Mouse (Mus musculus) large intestine, adult 2 months (tissue): ENCODE measurements around the gene Fat1. TPM values are rescaled to one million over a fixed set of nuclear protein-coding genes. Genes with fewer than 3 reads are reported as not detected.
"Not testable (repeated sequence)": the region's sequence is repeated elsewhere in the genome, so short reads cannot be mapped to it uniquely, and the experiment has no call there.

ENCODE experiments used
- DNase-seq: peaks from one replicate; pipeline ENCODE4 v3.0.0-alpha.2; 2012; ENCODE audit warnings: low read depth, low spot score
- WGBS: fragments of 180-500 bp; shearing (Covaris S2); methylation state at CpG from one replicate; pipeline ENCODE4 v1.1.7; 2018; 5-methylcytosine and 5-hydroxymethylcytosine counted together
- polyA plus RNA-seq: library from polyadenylated mRNA; depleted of rRNA; stranded (reverse); fragments of >200 nt; gene quantifications from 2 replicates; pipeline ENCODE4 v1.2.3, GENCODE M21; 2012; rRNA removed

Gene Fat1
- polyA plus RNA-seq, 1 experiment, result 35.9 TPM

GRCm38 (mm10) chr8:45056810-45057209 is 121.6 kb downstream of the Fat1 start:
- no peak for DNase-seq
- WGBS, result 45% methylated on average over 3 of the region's 3 CpGs

- WGBS, result 89% methylated on average over 2 of the region's 2 CpGs
These were observed 124.8 kb downstream of the Fat1 start for GRCm38 (mm10) chr8:45060083-45060482.

GRCm38 (mm10) chr8:45062311-45062710 is 127.1 kb downstream of the Fat1 start:
- DNase-seq, result no peak
- 93% methylated on average over 11 of the region's 11 CpGs for WGBS

More at GRCm38 (mm10) chr8:45060083-45060482, 124.8 kb downstream of the Fat1 start:
- DNase-seq, result no peak

GRCm38 (mm10) chr8:45062982-45063924 is 128.0 kb downstream of the Fat1 start:
- DNase-seq, result peak; percentile 33
- WGBS, result 36% methylated on average over 25 of the region's 25 CpGs

DNA sequence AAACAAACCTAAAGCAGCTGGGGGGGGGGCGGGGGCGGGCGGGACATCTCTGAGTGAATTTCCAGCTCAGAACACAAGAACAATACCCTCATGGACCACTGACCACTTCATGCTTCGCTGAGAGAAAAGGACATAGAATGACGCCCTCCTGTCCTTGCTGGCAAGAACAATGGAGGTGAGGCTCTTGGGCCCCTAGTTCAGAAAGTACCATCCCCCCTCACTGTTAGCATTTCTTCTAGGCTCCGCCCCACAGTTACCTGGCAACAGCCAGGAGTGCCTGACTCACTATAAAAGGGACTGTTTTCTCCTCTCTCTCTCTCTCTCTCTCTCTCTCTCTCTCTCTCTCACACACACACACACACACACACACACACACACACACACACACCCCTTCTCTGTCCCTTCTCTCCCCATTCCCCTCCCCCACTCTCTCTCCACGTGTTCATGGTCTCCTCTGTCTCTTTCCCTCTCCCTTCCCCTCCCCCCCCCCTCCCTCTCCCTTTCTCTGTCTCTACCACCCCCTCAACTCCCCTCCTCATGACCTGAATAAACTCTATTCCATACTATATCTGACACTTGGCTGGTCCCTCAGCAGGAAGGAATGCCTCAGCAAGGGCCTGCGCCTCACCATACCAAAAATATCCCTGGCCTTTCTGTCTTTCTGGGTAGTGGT is 129.1 kb downstream of the Fat1 start:
- 56% methylated on average over 8 of the region's 8 CpGs for WGBS
- no peak for DNase-seq

DNA sequence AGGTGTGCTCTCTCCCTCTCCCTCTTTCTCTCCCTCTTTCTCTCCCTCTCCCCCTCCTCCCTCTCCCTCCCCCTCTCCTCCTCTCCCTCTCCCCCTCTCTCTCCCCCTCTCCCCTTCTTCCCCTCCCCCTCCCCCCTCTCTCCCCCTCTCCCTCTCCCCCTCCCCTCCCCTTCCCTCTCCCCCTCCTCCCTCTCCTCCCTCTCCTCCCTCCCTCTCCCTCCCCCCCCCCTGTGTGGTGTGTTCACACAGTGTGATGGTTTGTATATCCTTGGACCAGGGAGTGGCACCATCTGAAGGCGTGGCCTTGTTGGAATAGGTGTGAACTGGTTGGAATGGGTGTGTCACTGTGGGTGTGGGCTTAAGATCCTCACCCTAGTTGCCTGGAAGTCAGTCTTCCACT is 130.1 kb downstream of the Fat1 start:
- WGBS, result 100% methylated on average over 1 of the region's 1 CpGs

DNA sequence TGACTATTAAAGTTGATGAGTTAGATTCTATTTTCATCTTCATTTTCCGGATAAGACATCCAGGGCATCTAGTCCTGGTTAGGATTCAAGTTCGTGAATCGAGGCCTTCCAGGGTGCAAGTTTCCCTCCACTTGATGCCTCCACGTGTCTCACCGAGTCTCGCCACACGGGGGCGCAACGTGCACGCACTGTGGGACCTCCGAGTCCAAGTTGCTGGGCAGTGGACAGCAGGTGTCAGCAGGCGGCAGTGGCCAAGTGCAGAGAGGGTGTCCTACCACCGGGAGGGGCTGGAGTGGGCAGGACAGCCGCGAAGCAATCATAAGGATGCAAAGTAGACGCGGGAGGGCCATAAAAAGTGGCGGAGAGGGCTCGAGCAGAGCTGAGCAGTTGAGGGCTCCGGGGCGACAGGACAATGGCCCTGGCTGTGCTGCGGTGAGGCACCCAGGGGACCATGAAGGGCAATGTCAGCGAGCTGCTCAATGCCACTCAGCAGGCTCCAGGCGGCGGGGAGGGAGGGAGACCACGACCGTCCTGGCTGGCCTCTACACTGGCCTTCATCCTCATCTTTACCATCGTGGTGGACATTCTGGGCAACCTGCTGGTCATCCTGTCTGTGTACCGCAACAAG is 133.6 kb downstream of the Fat1 start, which contains the start of gene Mtnr1a:
TSS of gene Mtnr1a (plus strand) at position 379 of the 628 bp plus-strand sequence.
- WGBS, result 6% methylated on average over 29 of the region's 29 CpGs
- DNase-seq, result peak; percentile 62

More for the DNA sequence above, 130.1 kb downstream of the Fat1 start:
- DNase-seq, result not testable (repeated sequence)

DNA sequence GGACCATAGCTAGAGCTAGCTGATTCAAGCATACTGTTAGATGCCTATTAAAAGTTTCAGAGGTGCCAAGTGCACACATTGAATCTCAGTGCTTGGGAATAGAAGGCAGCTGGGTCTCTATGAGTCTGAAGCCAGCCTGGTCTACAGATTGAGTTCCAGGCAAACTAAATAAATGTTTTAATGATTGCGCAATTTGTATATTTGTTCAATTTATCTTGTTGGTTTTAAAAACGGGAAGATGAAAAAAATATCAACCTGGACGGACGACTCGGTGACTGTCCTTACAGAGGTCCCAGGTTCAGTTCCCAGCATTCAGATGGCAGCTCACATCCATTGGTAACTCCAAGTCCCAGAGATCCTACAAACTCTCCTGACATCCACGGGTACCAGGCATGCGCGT is 135.7 kb downstream of the Fat1 start:
- WGBS, result 78% methylated on average over 8 of the region's 8 CpGs
- no peak for DNase-seq

DNA sequence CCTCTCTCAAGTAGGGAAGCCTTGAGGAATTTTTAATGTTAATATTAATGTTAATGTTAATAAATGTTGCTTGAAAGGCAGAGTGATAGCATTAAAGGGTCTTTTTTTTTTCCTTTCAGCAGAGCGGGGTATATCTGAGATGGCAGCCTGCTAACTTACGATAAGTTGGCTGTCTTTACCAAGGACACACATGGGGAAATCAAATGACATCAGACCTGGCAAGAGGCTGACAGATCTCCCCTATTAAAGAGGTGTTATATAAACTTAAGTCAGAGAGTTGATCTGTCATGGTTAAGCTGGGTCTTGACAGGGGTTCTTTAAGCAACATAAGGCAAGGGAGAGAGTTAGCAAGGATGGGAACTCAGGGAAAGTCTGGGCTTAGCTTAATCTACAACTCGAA is 145.6 kb downstream of the Fat1 start:
- no peak for DNase-seq
- WGBS, result 84% methylated on average over 3 of the region's 3 CpGs

- WGBS, result 24% methylated on average over 3 of the region's 3 CpGs
- no peak for DNase-seq
These were observed 158.4 kb downstream of the Fat1 start for GRCm38 (mm10) chr8:45093599-45093998.

Other genes starting within 250 kb of the Fat1 start
- 0.08 and 0.10 TPM in 2 replicates for gene Mtnr1a, start 133.7 kb downstream of the Fat1 start, polyA plus RNA-seq